Mouse (Mus musculus) right cerebral cortex, postnatal 10 days (tissue): ENCODE data around the gene Ucp2.
A peak's percentile ranks its signal among the peaks of the same experiment; 100 is the strongest.

Source experiments
- DNase-seq, 2 experiments: peaks; one replicate each; pipeline ENCODE4 v3.0.0; 2021; ENCODE audit warnings: low spot score in 2 of 2

The Ucp2 gene

GRCm38 (mm10) chr7:100503076-100503475, 9.9 kb downstream of the Ucp2 start:
- DNase-seq, result no peak

- no peak for DNase-seq
Measured at GRCm38 (mm10) chr7:100504740-100505487, 11.8 kb downstream of the Ucp2 start.

- DNase-seq, result no peak
Measured at GRCm38 (mm10) chr7:100506494-100506893, 13.4 kb downstream of the Ucp2 start.

- DNase-seq, result no peak
Measured at GRCm38 (mm10) chr7:100508670-100509069, 15.5 kb downstream of the Ucp2 start.

GRCm38 (mm10) chr7:100511602-100512001, 18.5 kb downstream of the Ucp2 start:
- no peak for DNase-seq

GRCm38 (mm10) chr7:100514573-100514972, 21.4 kb downstream of the Ucp2 start, which contains the start of gene Dnajb13:
Dnajb13 (minus strand) TSS chr7:100514960.
- no peak for DNase-seq

- no peak for DNase-seq
Measured at GRCm38 (mm10) chr7:100520204-100520603, 27.1 kb downstream of the Ucp2 start.

GRCm38 (mm10) chr7:100520663-100521285, 27.6 kb downstream of the Ucp2 start:
- peak; percentile 75 to 86 for DNase-seq

GRCm38 (mm10) chr7:100522222-100522621, 29.1 kb downstream of the Ucp2 start:
- no peak for DNase-seq

- no peak for DNase-seq
Measured at GRCm38 (mm10) chr7:100524669-100525068, 31.5 kb downstream of the Ucp2 start.

- DNase-seq, result no peak
Measured at GRCm38 (mm10) chr7:100530766-100531165, 37.6 kb downstream of the Ucp2 start.

- no peak for DNase-seq
Measured at GRCm38 (mm10) chr7:100533503-100533902, 40.4 kb downstream of the Ucp2 start.

- DNase-seq, result no peak
Measured at GRCm38 (mm10) chr7:100534216-100534615, 41.1 kb downstream of the Ucp2 start.

GRCm38 (mm10) chr7:100535831-100536230, 42.7 kb downstream of the Ucp2 start:
- no peak for DNase-seq

- peak; percentile 94 to 95 for DNase-seq
Measured at GRCm38 (mm10) chr7:100536804-100537518, 43.8 kb downstream of the Ucp2 start, which contains the start of gene Coa4. Coa4 (plus strand) TSS chr7:100537071.

- no peak for DNase-seq
Measured at GRCm38 (mm10) chr7:100537519-100537902, 44.4 kb downstream of the Ucp2 start.

GRCm38 (mm10) chr7:100539516-100539915, 46.4 kb downstream of the Ucp2 start:
- DNase-seq, result no peak

GRCm38 (mm10) chr7:100544437-100544836, 51.3 kb downstream of the Ucp2 start:
- no peak for DNase-seq

GRCm38 (mm10) chr7:100547631-100548030, 54.5 kb downstream of the Ucp2 start:
- DNase-seq, result no peak

GRCm38 (mm10) chr7:100549796-100550195, 56.7 kb downstream of the Ucp2 start:
- DNase-seq, result no peak

- peak; percentile 63 to 71 for DNase-seq
Measured at GRCm38 (mm10) chr7:100550338-100551007, 57.3 kb downstream of the Ucp2 start.
